Mouse (Mus musculus): ENCODE data around the gene Tph2.
A peak's percentile ranks its signal among the peaks of the same experiment; 100 is the strongest.

Gene Tph2

GRCm38 (mm10) chr10:115143641-115144040 lies 41.2 kb downstream of the Tph2 start:
- no peak for DNase-seq (ENCODE audit: low read depth, low spot score)

- no peak for DNase-seq (ENCODE audit: low read depth, low spot score)
These were observed 47.8 kb downstream of the Tph2 start for GRCm38 (mm10) chr10:115137016-115137415.

- no peak for DNase-seq (ENCODE audit: low read depth, low spot score)
These were observed 56.9 kb downstream of the Tph2 start for GRCm38 (mm10) chr10:115127907-115128306.

GRCm38 (mm10) chr10:115125550-115125949 lies 59.3 kb downstream of the Tph2 start:
- DNase-seq (ENCODE audit: low read depth, low spot score), result no peak

- DNase-seq (ENCODE audit: low read depth, low spot score), result no peak
These were observed 59.8 kb downstream of the Tph2 start for GRCm38 (mm10) chr10:115125027-115125426.

- no peak for DNase-seq (ENCODE audit: low read depth, low spot score)
These were observed 76.9 kb downstream of the Tph2 start for GRCm38 (mm10) chr10:115107666-115108540.

- no peak for DNase-seq (ENCODE audit: low read depth, low spot score)
These were observed 80.6 kb downstream of the Tph2 start for GRCm38 (mm10) chr10:115104175-115104574.

- DNase-seq (ENCODE audit: low read depth, low spot score), result no peak
These were observed 84.8 kb downstream of the Tph2 start for GRCm38 (mm10) chr10:115099890-115100580.

GRCm38 (mm10) chr10:115097163-115097562 lies 87.7 kb downstream of the Tph2 start:
- peak; percentile 47 for DNase-seq (ENCODE audit: low read depth, low spot score)

- DNase-seq (ENCODE audit: low read depth, low spot score), result no peak
These were observed 88.6 kb downstream of the Tph2 start for GRCm38 (mm10) chr10:115096191-115096590.

- no peak for DNase-seq (ENCODE audit: low read depth, low spot score)
These were observed 106.6 kb downstream of the Tph2 start for GRCm38 (mm10) chr10:115078232-115078631.

- DNase-seq (ENCODE audit: low read depth, low spot score), result peak; percentile 11
These were observed 115.5 kb downstream of the Tph2 start for GRCm38 (mm10) chr10:115069123-115069911.

- DNase-seq (ENCODE audit: low read depth, low spot score), result no peak
These were observed 120.9 kb downstream of the Tph2 start for GRCm38 (mm10) chr10:115063936-115064335.

- no peak for DNase-seq (ENCODE audit: low read depth, low spot score)
These were observed 123.3 kb downstream of the Tph2 start for GRCm38 (mm10) chr10:115061498-115061897.

GRCm38 (mm10) chr10:115060759-115061158 lies 124.1 kb downstream of the Tph2 start:
- no peak for DNase-seq (ENCODE audit: low read depth, low spot score)

- DNase-seq (ENCODE audit: low read depth, low spot score), result no peak
These were observed 133.2 kb downstream of the Tph2 start for GRCm38 (mm10) chr10:115051602-115052001.

GRCm38 (mm10) chr10:115050674-115051073 lies 134.1 kb downstream of the Tph2 start:
- DNase-seq (ENCODE audit: low read depth, low spot score), result no peak

GRCm38 (mm10) chr10:115050178-115050577 lies 134.6 kb downstream of the Tph2 start:
- no peak for DNase-seq (ENCODE audit: low read depth, low spot score)

GRCm38 (mm10) chr10:115048565-115048964 lies 136.3 kb downstream of the Tph2 start:
- no peak for DNase-seq (ENCODE audit: low read depth, low spot score)

- no peak for DNase-seq (ENCODE audit: low read depth, low spot score)
These were observed 149.1 kb downstream of the Tph2 start for GRCm38 (mm10) chr10:115035748-115036147.
